Mouse (Mus musculus) midbrain, embryonic 16.5 days (tissue): ENCODE data around the gene Nthl1. TPM values are rescaled to one million over a fixed set of nuclear protein-coding genes. Genes with fewer than 3 reads are reported as not detected.

Experiments
- ATAC-seq: fragments of 200-750 bp; cut with Nextera tagmentation; 2 replicates; pipeline ENCODE4 v1.8.0; 2017; ENCODE audit warnings: moderate TSS enrichment
- H3K27ac ChIP-seq: fragments of 300-500 bp; sonication (generic); 2 replicates; pipeline ENCODE4 v1.5.1; 2014; ENCODE audit warnings: mild to moderate bottlenecking, low read length, mixed read lengths
- H3K27me3 ChIP-seq: fragments of 300-500 bp; sonication (generic); 2 replicates; pipeline ENCODE4 v1.6.1; 2014; ENCODE audit warnings: low read depth, low read length, mixed read lengths; ENCODE audit not compliant: control insufficient read depth, insufficient read depth
- H3K36me3 ChIP-seq: fragments of 300-500 bp; sonication (generic); 2 replicates; pipeline ENCODE4 v1.6.1; 2014; ENCODE audit warnings: mild to moderate bottlenecking, low read length, moderate library complexity, mixed read lengths; ENCODE audit not compliant: control insufficient read depth, insufficient read depth
- H3K4me1 ChIP-seq: fragments of 300-500 bp; sonication (generic); 2 replicates; pipeline ENCODE4 v1.6.1; 2014; ENCODE audit warnings: mild to moderate bottlenecking, low read length, mixed read lengths; ENCODE audit not compliant: control insufficient read depth, insufficient read depth
- H3K4me2 ChIP-seq: fragments of 300-500 bp; sonication (generic); 2 replicates; pipeline ENCODE4 v1.6.1; 2014; ENCODE audit warnings: mild to moderate bottlenecking, low read length, mixed read lengths
- H3K4me3 ChIP-seq: fragments of 300-500 bp; sonication (generic); 2 replicates; pipeline ENCODE4 v1.5.1; 2014; ENCODE audit warnings: low read depth, mild to moderate bottlenecking, low read length, moderate library complexity, mixed read lengths
- H3K9ac ChIP-seq: fragments of 300-500 bp; sonication (generic); 2 replicates; pipeline ENCODE4 v1.6.1; 2014; ENCODE audit warnings: low read depth, low read length, mixed read lengths
- H3K9me3 ChIP-seq: fragments of 300-500 bp; sonication (generic); replicated peaks from 2 replicates; pipeline ENCODE4 v1.6.1; 2014; ENCODE audit warnings: mild to moderate bottlenecking, low read length, mixed read lengths; ENCODE audit not compliant: control insufficient read depth, poor library complexity, severe bottlenecking
- WGBS: fragments of 180-500 bp; shearing (Covaris S2); extraction: QIAGEN DNeasy Blood & Tissue Kit; methylation state at CpG from one replicate; pipeline ENCODE4 v1.1.7; 2014; 5-methylcytosine and 5-hydroxymethylcytosine counted together
- polyA plus RNA-seq: library from polyadenylated mRNA; unstranded; fragments of >200 nt; fragmentation: Nextera tagmentation; extraction: Ambion mirVana; gene quantifications from 2 replicates; pipeline ENCODE4 v1.2.1, GENCODE M21; 2015

The Nthl1 gene
- polyA plus RNA-seq, 1 experiment from 2014 or later, result 10.0 TPM

- H3K27me3 ChIP-seq, result no peaks in the 10 kb centered on the region
- peak overlapping the region; percentile 98 for H3K4me3 ChIP-seq
- 13% methylated on average over 8 of the region's 8 CpGs for WGBS
- no peak for ATAC-seq
- H3K4me1 ChIP-seq, result peaks cover 30% of the 10 kb centered on the region
- peak overlapping the region; percentile 98 for H3K9ac ChIP-seq
- no peaks in the 10 kb centered on the region for H3K9me3 ChIP-seq
- peak overlapping the region; percentile 85 for H3K4me2 ChIP-seq
- H3K27ac ChIP-seq, result peak overlapping the region; percentile 89
- H3K36me3 ChIP-seq, result no peaks in the 10 kb centered on the region
Observed at GRCm38 (mm10) chr17:24670246-24670844, 37.9 kb downstream of the Nthl1 start.

GRCm38 (mm10) chr17:24671346-24671745 is 38.9 kb downstream of the Nthl1 start:
- H3K36me3 ChIP-seq, result 0 out of 2 replicates have a peak, but pooled peaks cover under 1% of the 10 kb centered on the region
- H3K4me2 ChIP-seq, result peak overlapping the region; percentile 85
- peaks cover 30% of the 10 kb centered on the region for H3K4me1 ChIP-seq
- H3K9me3 ChIP-seq, result no peaks in the 10 kb centered on the region
- H3K4me3 ChIP-seq, result no peak overlapping the region
- no peak for ATAC-seq
- 79% methylated on average over 5 of the region's 5 CpGs for WGBS
- H3K27ac ChIP-seq, result no peak overlapping the region
- H3K27me3 ChIP-seq, result no peaks in the 10 kb centered on the region
- peak overlapping the region; percentile 45; the same call in 1 of the 2 replicates for H3K9ac ChIP-seq

GRCm38 (mm10) chr17:24672141-24672540 is 39.7 kb downstream of the Nthl1 start:
- Histone ChIP-seq H3K4me2 (peak overlapping the region; percentile 5; the same call in 1 of the 2 replicates), H3K4me1 (peaks cover 30% of the 10 kb centered on the region), H3K27ac (no peak overlapping the region), H3K4me3 (no peak overlapping the region), H3K36me3 (peaks cover 8% of the 10 kb centered on the region), H3K9me3 (no peaks in the 10 kb centered on the region), H3K27me3 (no peaks in the 10 kb centered on the region), H3K9ac (no peak overlapping the region)
- ATAC-seq, result no peak
- 42% methylated on average over 5 of the region's 5 CpGs for WGBS

GRCm38 (mm10) chr17:24674277-24674676 is 41.8 kb downstream of the Nthl1 start:
- no peak for ATAC-seq
- Histone ChIP-seq H3K4me1 (peaks cover 26% of the 10 kb centered on the region), H3K9me3 (no peaks in the 10 kb centered on the region), H3K9ac (no peak overlapping the region), H3K36me3 (peaks cover 25% of the 10 kb centered on the region), H3K27ac (no peak overlapping the region), H3K4me2 (no peak overlapping the region), H3K4me3 (no peak overlapping the region), H3K27me3 (no peaks in the 10 kb centered on the region)
- 79% methylated on average over 7 of the region's 7 CpGs for WGBS

GRCm38 (mm10) chr17:24676187-24676586 is 43.7 kb downstream of the Nthl1 start:
- ATAC-seq, result no peak
- 49% methylated on average over 2 of the region's 2 CpGs for WGBS

GRCm38 (mm10) chr17:24676877-24677276 is 44.4 kb downstream of the Nthl1 start:
- H3K4me1 ChIP-seq, result peaks cover 9% of the 10 kb centered on the region
- H3K27me3 ChIP-seq, result no peaks in the 10 kb centered on the region
- no peak overlapping the region for H3K9ac ChIP-seq
- H3K9me3 ChIP-seq, result no peaks in the 10 kb centered on the region
- WGBS, result 97% methylated on average over 5 of the region's 5 CpGs
- no peak overlapping the region for H3K27ac ChIP-seq
- H3K4me3 ChIP-seq, result no peak overlapping the region
- no peak overlapping the region for H3K4me2 ChIP-seq
- peaks cover 40% of the 10 kb centered on the region for H3K36me3 ChIP-seq
- no peak for ATAC-seq

More at GRCm38 (mm10) chr17:24676187-24676586, 43.7 kb downstream of the Nthl1 start:
- no peak overlapping the region for H3K27ac ChIP-seq
- peaks cover 40% of the 10 kb centered on the region for H3K36me3 ChIP-seq
- no peak overlapping the region for H3K4me2 ChIP-seq
- H3K27me3 ChIP-seq, result no peaks in the 10 kb centered on the region
- H3K4me1 ChIP-seq, result peaks cover 16% of the 10 kb centered on the region
- H3K9ac ChIP-seq, result no peak overlapping the region
- H3K9me3 ChIP-seq, result no peaks in the 10 kb centered on the region
- H3K4me3 ChIP-seq, result no peak overlapping the region

- no peak overlapping the region for H3K9ac ChIP-seq
- no peak overlapping the region for H3K4me3 ChIP-seq
- H3K36me3 ChIP-seq, result peaks cover 40% of the 10 kb centered on the region
- no peaks in the 10 kb centered on the region for H3K27me3 ChIP-seq
- H3K4me2 ChIP-seq, result no peak overlapping the region
- ATAC-seq, result no peak
- H3K9me3 ChIP-seq, result no peaks in the 10 kb centered on the region
- WGBS, result 94% methylated on average over 24 of the region's 24 CpGs
- H3K4me1 ChIP-seq, result peaks cover 3% of the 10 kb centered on the region; the same call in 1 of the 2 replicates
- H3K27ac ChIP-seq, result no peak overlapping the region
Observed at GRCm38 (mm10) chr17:24677500-24678080, 45.1 kb downstream of the Nthl1 start.

- WGBS, result 34% methylated on average over 16 of the region's 16 CpGs
- H3K4me3 ChIP-seq, result no peak overlapping the region
- no peak for ATAC-seq
- no peak overlapping the region for H3K27ac ChIP-seq
- H3K36me3 ChIP-seq, result no peaks in the 10 kb centered on the region
- H3K4me2 ChIP-seq, result no peak overlapping the region
- H3K9ac ChIP-seq, result no peak overlapping the region
- no peaks in the 10 kb centered on the region for H3K27me3 ChIP-seq
- no peaks in the 10 kb centered on the region for H3K9me3 ChIP-seq
- peaks cover 32% of the 10 kb centered on the region for H3K4me1 ChIP-seq
Observed at GRCm38 (mm10) chr17:24686514-24686913, 54.0 kb downstream of the Nthl1 start.

- Histone ChIP-seq H3K27me3 (no peaks in the 10 kb centered on the region), H3K36me3 (no peaks in the 10 kb centered on the region), H3K4me2 (peak overlapping the region; percentile 64), H3K4me3 (peak overlapping the region; percentile 38), H3K4me1 (peaks cover 32% of the 10 kb centered on the region), H3K9me3 (no peaks in the 10 kb centered on the region), H3K9ac (peak overlapping the region; percentile 50), H3K27ac (no peak overlapping the region)
- no peak for ATAC-seq
- WGBS, result 1% methylated on average over 24 of the region's 25 CpGs
Observed at GRCm38 (mm10) chr17:24687146-24687595, 54.7 kb downstream of the Nthl1 start.
